In the genomic region with DNA sequence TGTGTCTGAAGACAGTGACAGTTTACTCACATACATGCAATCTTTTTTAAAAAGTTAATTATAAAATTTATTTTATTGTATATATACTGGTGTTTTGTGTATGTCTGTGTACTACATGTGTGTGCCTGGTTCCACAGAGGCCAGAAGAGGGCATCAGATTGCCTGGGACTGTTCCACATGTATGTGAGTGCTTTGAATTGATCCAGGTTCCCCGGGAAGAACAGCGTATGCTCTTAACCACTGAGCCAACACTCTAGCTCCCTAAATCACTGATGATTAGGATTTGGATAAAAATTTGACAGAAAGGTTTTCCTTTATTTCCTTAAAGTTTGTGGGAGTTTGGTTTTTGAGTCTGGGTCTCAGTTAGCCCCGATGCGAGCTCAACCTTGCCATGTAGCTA, we compare ENCODE assay signal across 8 mouse cellular contexts. TPM values are rescaled to one million over a fixed set of nuclear protein-coding genes. Genes with fewer than 3 reads are reported as not detected.
DNase-seq lines count a peak whose midpoint lies in the region; ATAC-seq lines count a peak whose summit lies in the region.

No protein-coding gene starts in this region.

- DNase-seq in kidney, postnatal 10 days, result no peak
- peak; percentile 35 for DNase-seq in MEL-GATA-1-ER (ENCODE audit: extremely low read depth, low read depth)
- DNase-seq in forebrain, embryonic 11.5 days (ENCODE audit: low spot score), result no peak
- no peak for DNase-seq in adrenal gland, adult 18-20 months (ENCODE audit: low spot score in 2 of 2)
- no peak for DNase-seq in adrenal gland, adult 2 months
- no peak for DNase-seq in kidney, postnatal 25 days

- no peak for ATAC-seq in kidney, embryonic 15.5 days (replicated peaks; ENCODE audit: low FRiP score)
- ATAC-seq in forebrain, embryonic 11.5 days (replicated peaks; ENCODE audit: low FRiP score), result no peak
- peak; percentile 50; the same call in 1 of the 2 replicates for ATAC-seq in liver, embryonic 12.5 days

- no peaks in the 10 kb centered on the region for H3K9me3 ChIP-seq in kidney, embryonic 15.5 days (replicated peaks)
- no peaks in the 10 kb centered on the region for H3K9me3 ChIP-seq in forebrain, embryonic 11.5 days (ENCODE audit: control insufficient read depth, low read length)
- H3K9me3 ChIP-seq in liver, embryonic 12.5 days (replicated peaks), result no peaks in the 10 kb centered on the region

- 41% methylated on average over 4 of the region's 4 CpGs for WGBS in kidney, embryonic 15.5 days
- WGBS in forebrain, embryonic 11.5 days, result 52% methylated on average over 4 of the region's 4 CpGs
- WGBS in liver, embryonic 12.5 days (ENCODE audit: insufficient replicate concordance), result 36% methylated on average over 4 of the region's 4 CpGs

- no peaks in the 10 kb centered on the region for H3K27me3 ChIP-seq in kidney, embryonic 15.5 days
- no peaks in the 10 kb centered on the region for H3K27me3 ChIP-seq in forebrain, embryonic 11.5 days (ENCODE audit: control insufficient read depth, insufficient read depth, low read length)
- H3K27me3 ChIP-seq in liver, embryonic 12.5 days (replicated peaks), result no peaks in the 10 kb centered on the region

- peaks cover 21% of the 10 kb centered on the region for H3K36me3 ChIP-seq in kidney, embryonic 15.5 days
- no peaks in the 10 kb centered on the region; the same call in 1 of the 2 replicates for H3K36me3 ChIP-seq in forebrain, embryonic 11.5 days (ENCODE audit: control insufficient read depth, insufficient read depth, low read length)
- peaks cover 29% of the 10 kb centered on the region for H3K36me3 ChIP-seq in liver, embryonic 12.5 days

- H3K4me1 ChIP-seq in kidney, embryonic 15.5 days, result peaks cover 16% of the 10 kb centered on the region
- peaks cover 4% of the 10 kb centered on the region; the same call in 1 of the 2 replicates for H3K4me1 ChIP-seq in forebrain, embryonic 11.5 days (replicated peaks; ENCODE audit: control insufficient read depth, insufficient read depth, low read length)
- H3K4me1 ChIP-seq in liver, embryonic 12.5 days, result peaks cover 43% of the 10 kb centered on the region

- H3K27ac ChIP-seq in kidney, embryonic 15.5 days, result peak overlapping the region; percentile 84
- peak overlapping the region; percentile 77; the same call in 1 of the 2 replicates for H3K27ac ChIP-seq in forebrain, embryonic 11.5 days (ENCODE audit: low read depth, low read length)
- peak overlapping the region; percentile 88 for H3K27ac ChIP-seq in liver, embryonic 12.5 days

- H3K4me3 ChIP-seq in kidney, embryonic 15.5 days (replicated peaks), result peak overlapping the region; percentile 84
- H3K4me3 ChIP-seq in forebrain, embryonic 11.5 days (ENCODE audit: low read depth, low read length), result peak overlapping the region; percentile 72
- peak overlapping the region; percentile 96 for H3K4me3 ChIP-seq in liver, embryonic 12.5 days

- H3K4me2 ChIP-seq in kidney, embryonic 15.5 days, result peak overlapping the region; percentile 77
- peak overlapping the region; percentile 52 for H3K4me2 ChIP-seq in forebrain, embryonic 11.5 days (ENCODE audit: low read depth, low read length, severe bottlenecking)
- H3K4me2 ChIP-seq in liver, embryonic 12.5 days, result peak overlapping the region; percentile 78

- H3K9ac ChIP-seq in kidney, embryonic 15.5 days, result peak overlapping the region; percentile 73
- H3K9ac ChIP-seq in forebrain, embryonic 11.5 days (ENCODE audit: low read length), result peak overlapping the region; percentile 81
- H3K9ac ChIP-seq in liver, embryonic 12.5 days, result peak overlapping the region; percentile 86

RNA-seq across cellular contexts. Expression of gene Nup85, which starts 0.8 kb away (rescaled TPM):
- 174 and 190 TPM in 2 replicates for polyA plus RNA-seq in kidney, embryonic 15.5 days (2015; fragmentation: Nextera tagmentation; extraction: Ambion mirVana)
- 236 and 245 TPM in 2 replicates for polyA plus RNA-seq in forebrain, embryonic 11.5 days (2014; fragmentation: Nextera tagmentation; extraction: Ambion mirVana)
- 202 and 216 TPM in 2 replicates for polyA plus RNA-seq in liver, embryonic 12.5 days (2016; fragmentation: Nextera tagmentation; extraction: Ambion mirVana)
- total RNA-seq in adrenal gland, adult 18-20 months (2021), result 10 to 100 TPM; 33.2 to 43.0 TPM
- total RNA-seq in adrenal gland, adult 2 months (2021), result 10 to 100 TPM; 32.5 to 46.0 TPM
- polyA plus RNA-seq in adrenal gland, adult 2 months (2012; rRNA removed), result 24.7 and 28.9 TPM in 2 replicates

RNA-seq across cellular contexts. Expression of gene Sumo2, which starts 27.3 kb away (rescaled TPM):
- 1,007 and 1,133 TPM in 2 replicates for polyA plus RNA-seq in kidney, embryonic 15.5 days (2015; fragmentation: Nextera tagmentation; extraction: Ambion mirVana)
- 1,384 and 1,509 TPM in 2 replicates for polyA plus RNA-seq in forebrain, embryonic 11.5 days (2014; fragmentation: Nextera tagmentation; extraction: Ambion mirVana)
- polyA plus RNA-seq in liver, embryonic 12.5 days (2016; fragmentation: Nextera tagmentation; extraction: Ambion mirVana), result 574 and 585 TPM in 2 replicates
- total RNA-seq in adrenal gland, adult 18-20 months (2021), result 100 to 1,000 TPM; 219 to 240 TPM
- 100 to 1,000 TPM; 241 to 251 TPM for total RNA-seq in adrenal gland, adult 2 months (2021)
- polyA plus RNA-seq in adrenal gland, adult 2 months (2012; rRNA removed), result 15.9 and 18.9 TPM in 2 replicates

RNA-seq across cellular contexts. Expression of gene Mrps7, which starts 40.3 kb away (rescaled TPM):
- 102 and 103 TPM in 2 replicates for polyA plus RNA-seq in kidney, embryonic 15.5 days (2015; fragmentation: Nextera tagmentation; extraction: Ambion mirVana)
- polyA plus RNA-seq in forebrain, embryonic 11.5 days (2014; fragmentation: Nextera tagmentation; extraction: Ambion mirVana), result 93.9 and 95.3 TPM in 2 replicates
- 83.1 and 87.3 TPM in 2 replicates for polyA plus RNA-seq in liver, embryonic 12.5 days (2016; fragmentation: Nextera tagmentation; extraction: Ambion mirVana)
- 100 to 1,000 TPM; 105 to 107 TPM for total RNA-seq in adrenal gland, adult 18-20 months (2021)
- 100 to 1,000 TPM in 1 of 2 experiments, 10 to 100 TPM in 1; 99.9 to 121 TPM for total RNA-seq in adrenal gland, adult 2 months (2021)
- polyA plus RNA-seq in adrenal gland, adult 2 months (2012; rRNA removed), result 31.8 and 33.5 TPM in 2 replicates

RNA-seq across cellular contexts. Expression of gene Gga3, which starts 40.4 kb away (rescaled TPM):
- polyA plus RNA-seq in kidney, embryonic 15.5 days (2015; fragmentation: Nextera tagmentation; extraction: Ambion mirVana), result 18.5 and 20.7 TPM in 2 replicates
- 36.5 and 37.1 TPM in 2 replicates for polyA plus RNA-seq in forebrain, embryonic 11.5 days (2014; fragmentation: Nextera tagmentation; extraction: Ambion mirVana)
- 14.0 and 14.7 TPM in 2 replicates for polyA plus RNA-seq in liver, embryonic 12.5 days (2016; fragmentation: Nextera tagmentation; extraction: Ambion mirVana)
- total RNA-seq in adrenal gland, adult 18-20 months (2021), result 10 to 100 TPM; 25.6 to 27.0 TPM
- 10 to 100 TPM; 21.8 to 38.7 TPM for total RNA-seq in adrenal gland, adult 2 months (2021)
- polyA plus RNA-seq in adrenal gland, adult 2 months (2012; rRNA removed), result 22.6 and 38.9 TPM in 2 replicates

RNA-seq across cellular contexts. Expression of gene Jpt1, which starts 49.2 kb away (rescaled TPM):
- 457 and 460 TPM in 2 replicates for polyA plus RNA-seq in kidney, embryonic 15.5 days (2015; fragmentation: Nextera tagmentation; extraction: Ambion mirVana)
- polyA plus RNA-seq in forebrain, embryonic 11.5 days (2014; fragmentation: Nextera tagmentation; extraction: Ambion mirVana), result 961 and 989 TPM in 2 replicates
- polyA plus RNA-seq in liver, embryonic 12.5 days (2016; fragmentation: Nextera tagmentation; extraction: Ambion mirVana), result 307 and 318 TPM in 2 replicates
- total RNA-seq in adrenal gland, adult 18-20 months (2021), result 10 to 100 TPM; 81.3 to 86.5 TPM
- total RNA-seq in adrenal gland, adult 2 months (2021), result 100 to 1,000 TPM in 1 of 2 experiments, 10 to 100 TPM in 1; 71.8 to 109 TPM
- polyA plus RNA-seq in adrenal gland, adult 2 months (2012; rRNA removed), result 100 and 102 TPM in 2 replicates

Comparison
In these comparisons a context has a peak if more than half of its experiments do, and no peak if none do; other contexts are left out.
1. RNA of gene Sumo2, which starts 27.3 kb away (polyA plus RNA-seq): 1,384 to 1,509 TPM in forebrain, embryonic 11.5 days, 1,007 to 1,133 TPM in kidney, embryonic 15.5 days and 574 to 585 TPM in liver, embryonic 12.5 days; 15.9 to 18.9 TPM in adrenal gland, adult 2 months; every median in the first group is over 10 times any median in the second.
2. Peak in every context shown above with its lines, with median percentiles within 50 percentile points of each other: H3K27ac ChIP-seq, H3K4me2 ChIP-seq, H3K4me3 ChIP-seq and H3K9ac ChIP-seq.